Mouse (Mus musculus): ENCODE results near the gene Gjb2.
A peak's percentile ranks its signal among the peaks of the same experiment; 100 is the strongest.

The Gjb2 gene

DNA sequence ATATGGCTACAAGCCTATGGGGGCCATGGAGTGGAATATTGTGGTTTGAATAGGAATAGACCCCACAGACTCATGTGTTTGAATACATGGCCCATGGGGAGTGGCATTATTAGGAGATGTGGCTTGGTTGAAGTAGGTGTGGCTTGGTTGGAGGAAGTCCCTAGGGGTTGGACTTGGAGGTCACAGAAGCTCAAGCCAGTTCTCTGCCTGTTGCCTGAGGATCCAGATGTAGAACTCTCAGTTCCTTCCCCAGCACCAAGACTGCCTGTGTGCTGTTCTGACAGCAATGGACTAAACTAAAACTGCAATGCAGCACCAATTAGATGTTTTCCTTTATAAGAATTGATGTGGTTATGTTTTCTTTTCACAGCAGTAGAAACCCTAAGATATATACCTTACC, 38.4 kb downstream of the Gjb2 start:
- DNase-seq (ENCODE audit: low read depth), result no peak

DNA sequence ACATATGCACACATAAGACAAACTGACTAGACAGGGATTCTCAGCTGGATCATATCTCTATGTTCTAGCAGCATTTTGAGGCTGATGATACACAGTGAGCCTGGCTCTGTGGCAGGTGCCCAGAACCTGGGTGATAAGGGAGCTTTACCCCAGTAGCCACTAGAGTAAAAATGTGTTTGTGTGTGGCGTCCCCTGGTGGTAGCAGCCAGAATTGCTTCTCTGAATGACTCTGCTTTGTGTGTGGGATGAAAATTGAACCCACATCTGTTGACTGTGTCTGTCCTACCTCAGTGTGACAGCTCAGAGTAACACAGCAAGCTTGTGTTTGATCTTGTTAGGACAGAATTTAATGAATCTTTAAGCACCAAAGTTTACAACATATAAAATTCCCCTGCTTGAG, 44.5 kb downstream of the Gjb2 start:
- peak; percentile 20 for DNase-seq (ENCODE audit: low read depth)

DNA sequence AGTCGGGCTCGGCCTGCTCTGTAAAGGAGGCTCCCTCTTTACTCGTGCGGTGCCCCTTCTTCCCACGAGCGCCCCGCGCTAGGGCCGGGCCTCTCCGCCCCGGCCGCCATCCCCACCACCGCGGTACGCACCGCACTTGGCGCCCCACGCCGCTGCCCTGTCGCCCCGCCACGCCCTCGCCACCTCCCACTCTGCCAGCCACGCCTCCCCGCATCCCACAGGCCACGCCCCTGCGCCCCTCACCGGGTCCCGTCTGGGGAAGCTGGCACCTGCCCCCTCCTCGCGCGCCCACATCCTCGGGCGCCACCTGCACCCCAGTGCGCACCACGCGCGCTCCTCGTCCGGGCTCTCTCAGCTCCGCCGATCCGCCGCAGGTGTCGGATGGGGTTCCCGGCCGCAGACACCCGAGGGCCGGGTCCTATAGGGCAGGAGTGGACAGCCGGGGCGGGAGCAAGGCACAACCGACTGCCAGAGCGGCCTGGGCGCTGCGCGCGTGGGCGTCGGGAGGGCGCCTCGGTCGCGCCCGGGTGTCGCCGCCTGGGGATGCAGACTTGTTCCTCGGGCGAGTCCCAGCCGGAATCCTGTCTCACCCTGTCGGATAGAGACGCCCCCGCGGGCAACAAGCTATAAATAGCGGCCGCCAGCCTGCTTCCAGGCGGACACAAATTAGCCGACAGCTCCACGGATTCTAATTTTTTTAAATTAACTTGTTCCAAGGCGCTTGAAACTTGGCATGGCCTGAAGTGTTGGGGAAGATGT, 46.8 kb downstream of the Gjb2 start, which contains the start of gene Gja3:
TSS of gene Gja3 (minus strand) at position 538 of the 759 bp plus-strand sequence.
- no peak for DNase-seq (ENCODE audit: low read depth)

DNA sequence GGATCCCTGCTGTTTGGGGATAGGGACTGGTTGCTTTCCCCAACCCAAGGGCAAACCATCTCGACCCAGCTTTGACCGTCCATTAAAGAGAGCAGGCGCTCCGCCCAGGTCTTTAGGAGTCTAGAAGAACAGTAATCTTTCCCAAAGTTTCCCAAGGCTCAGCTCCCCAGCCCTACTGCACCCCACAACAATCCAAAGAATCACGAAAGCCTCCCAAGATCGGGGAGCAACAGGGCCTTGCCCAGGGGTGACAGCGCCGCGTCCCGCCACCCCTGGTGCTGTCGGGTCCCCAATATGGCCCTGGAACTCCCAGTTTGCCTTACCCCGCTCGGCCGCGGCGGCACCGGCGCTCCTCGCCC, 47.3 kb downstream of the Gjb2 start:
- no peak for DNase-seq (ENCODE audit: low read depth)

DNA sequence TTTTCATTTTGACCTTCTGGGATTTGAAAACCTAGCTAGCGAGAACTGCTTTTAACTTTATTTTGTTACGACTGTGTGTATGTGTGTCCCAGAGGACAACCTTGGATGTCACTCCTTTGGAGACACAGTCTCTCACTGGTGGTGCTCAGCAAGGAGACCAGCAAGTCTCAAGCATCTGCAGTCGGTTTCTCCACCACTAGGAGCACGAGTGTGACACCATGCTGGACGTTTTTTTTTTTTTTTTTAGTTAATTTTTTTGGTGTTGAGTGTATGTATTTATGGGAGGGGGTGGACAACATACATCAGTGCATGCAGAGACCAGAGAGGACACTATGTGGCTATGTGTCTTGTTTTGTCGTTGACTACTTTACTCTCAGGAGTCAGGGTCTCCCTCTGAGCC, 51.8 kb downstream of the Gjb2 start:
- no peak for DNase-seq (ENCODE audit: low read depth)

Data from fibroblast of lung, adult 2 months (primary cell).